Mouse (Mus musculus): ENCODE measurements around the gene Dmac1. TPM values are rescaled to one million over a fixed set of nuclear protein-coding genes. Genes with fewer than 3 reads are reported as not detected.
"Not testable (repeated sequence)": the region's sequence is repeated elsewhere in the genome, so short reads cannot be mapped to it uniquely, and the experiment has no call there.

The Dmac1 gene
- total RNA-seq (2021) = 10 to 100 TPM; 59.6 to 61.2 TPM

- intact Hi-C loops (cut with DNase I) = no loop called here
- DNase-seq (ENCODE audit: extremely low spot score in 1 of 2, low spot score in 2 of 2) = peak; percentile 95
Observed at GRCm38 (mm10) chr4:75278197-75279175, at the start of gene Dmac1. Gene Dmac1, minus strand, starts transcription at chr4:75278305.

DNA sequence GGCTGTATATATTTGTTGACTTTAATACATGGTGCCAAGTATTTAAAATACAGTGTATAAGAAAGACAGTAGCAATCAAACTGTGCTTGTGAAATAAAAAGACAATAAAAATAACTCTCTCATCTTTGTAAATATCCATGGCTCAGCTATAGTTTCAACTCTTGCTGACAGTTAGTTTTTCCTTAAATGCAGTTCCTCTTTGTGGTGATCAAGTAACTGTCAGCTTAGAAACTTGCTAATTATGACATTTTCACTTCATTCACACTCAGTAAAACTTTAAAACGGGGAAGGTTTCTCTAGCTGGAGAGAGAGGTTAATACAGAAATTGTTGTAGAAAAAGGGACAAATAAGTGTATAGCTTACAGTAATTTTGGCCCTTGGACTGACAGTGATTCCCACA lies 37.3 kb upstream of the Dmac1 start:
- no peak for DNase-seq (ENCODE audit: extremely low spot score in 1 of 2, low spot score in 2 of 2)
- intact Hi-C loops (cut with DNase I) = no loop called here

DNA sequence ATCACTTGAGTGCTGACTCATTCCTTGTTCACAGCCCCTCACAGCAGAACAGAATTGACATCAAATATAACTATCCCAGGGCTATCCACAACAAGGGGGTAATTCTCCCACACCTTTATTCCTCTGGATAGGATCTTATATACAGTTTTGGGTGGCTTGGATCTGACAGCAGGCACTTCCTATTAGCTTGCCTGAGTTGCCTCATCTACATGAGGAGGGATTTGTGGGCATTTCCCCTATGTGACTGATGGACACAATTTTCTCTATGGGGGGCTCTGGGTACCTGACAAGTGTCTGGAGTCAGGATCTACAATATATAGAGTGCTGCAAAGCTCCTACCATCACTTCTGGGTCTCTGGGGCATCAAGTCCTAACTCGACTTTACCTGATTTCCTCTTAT lies 36.9 kb upstream of the Dmac1 start:
- DNase-seq (ENCODE audit: extremely low spot score in 1 of 2, low spot score in 2 of 2) = no peak
- intact Hi-C loops (cut with DNase I) = no loop called here

DNA sequence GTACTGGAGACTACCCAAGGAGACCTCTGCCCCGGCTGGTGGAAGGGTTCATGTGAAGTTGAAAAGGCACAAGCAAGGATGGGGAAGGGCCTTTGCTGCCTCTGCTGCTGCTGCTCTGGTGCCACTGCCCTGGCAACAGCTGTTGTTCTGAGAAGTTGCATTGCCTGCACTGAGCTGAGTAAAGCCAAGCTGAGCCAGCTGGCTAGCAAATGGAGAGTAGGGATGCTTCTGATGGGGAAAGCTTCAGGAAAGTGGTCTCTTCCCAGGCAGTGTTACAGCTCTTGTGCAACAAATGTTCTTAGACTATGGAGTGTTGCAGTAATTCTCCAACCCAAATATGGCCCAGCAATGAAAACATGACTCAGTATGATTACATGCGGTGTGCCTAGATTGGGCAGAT lies 33.8 kb upstream of the Dmac1 start:
- DNase-seq (ENCODE audit: extremely low spot score in 1 of 2, low spot score in 2 of 2) = no peak
- intact Hi-C loops (cut with DNase I) = no loop called here

DNA sequence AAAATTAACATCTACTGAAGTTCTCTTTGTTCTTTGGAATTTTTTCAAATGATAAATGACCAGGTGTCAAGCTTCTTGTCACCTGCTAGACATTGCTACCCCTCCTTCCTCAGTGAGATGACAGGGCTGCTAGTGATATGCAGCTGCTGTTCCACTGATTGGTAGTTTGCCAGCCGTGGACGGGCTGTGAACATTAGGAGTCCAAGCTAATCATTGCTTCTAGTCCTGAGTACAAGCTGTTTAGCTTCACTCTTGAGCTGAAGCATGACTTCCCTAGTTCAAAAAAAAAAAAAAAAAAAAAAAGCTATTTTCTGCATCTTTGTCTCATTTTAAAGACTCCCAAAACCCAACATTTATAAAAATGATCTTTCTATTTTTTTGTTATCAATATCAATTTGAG lies 33.2 kb upstream of the Dmac1 start:
- intact Hi-C loops (cut with DNase I) = no loop called here
- DNase-seq (ENCODE audit: extremely low spot score in 1 of 2, low spot score in 2 of 2) = no peak

DNA sequence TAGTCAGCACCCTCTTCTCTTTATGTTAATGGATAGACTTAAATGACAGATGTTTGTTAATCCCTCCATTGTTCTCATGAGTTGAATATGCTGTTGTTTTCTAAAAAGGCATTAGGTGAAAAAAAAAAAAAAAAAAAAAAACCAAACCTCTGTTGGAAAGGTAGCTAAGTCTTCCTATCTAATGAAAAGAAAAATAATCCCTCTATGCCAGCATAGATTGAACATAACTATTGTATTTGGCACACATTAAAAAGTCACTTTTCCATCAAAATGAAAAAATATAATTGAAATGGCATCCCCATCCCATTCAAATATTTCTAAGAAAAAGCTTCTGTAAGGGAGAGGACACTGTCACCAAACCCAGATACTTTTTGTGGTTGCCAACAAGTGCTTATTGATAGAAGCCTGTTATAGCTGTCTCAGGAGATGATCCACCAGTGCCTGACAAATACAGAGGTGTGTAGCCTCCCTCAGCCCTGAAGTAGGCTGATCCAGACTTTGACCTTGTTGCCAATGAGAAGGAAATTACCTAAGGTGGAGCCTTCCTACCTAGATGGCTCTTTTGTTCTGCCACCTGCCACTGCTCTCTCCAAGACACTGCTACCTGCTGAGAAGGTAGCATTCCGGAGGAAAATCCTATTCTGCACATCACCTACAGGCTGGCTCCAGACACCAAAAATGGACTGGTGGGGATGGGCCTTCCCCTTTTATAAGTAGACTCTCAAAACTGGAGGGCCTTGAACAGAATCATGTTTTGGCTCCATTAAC lies 22.3 kb upstream of the Dmac1 start:
- DNase-seq (ENCODE audit: extremely low spot score in 1 of 2, low spot score in 2 of 2) = no peak
- intact Hi-C loops (cut with DNase I) = no loop called here

DNA sequence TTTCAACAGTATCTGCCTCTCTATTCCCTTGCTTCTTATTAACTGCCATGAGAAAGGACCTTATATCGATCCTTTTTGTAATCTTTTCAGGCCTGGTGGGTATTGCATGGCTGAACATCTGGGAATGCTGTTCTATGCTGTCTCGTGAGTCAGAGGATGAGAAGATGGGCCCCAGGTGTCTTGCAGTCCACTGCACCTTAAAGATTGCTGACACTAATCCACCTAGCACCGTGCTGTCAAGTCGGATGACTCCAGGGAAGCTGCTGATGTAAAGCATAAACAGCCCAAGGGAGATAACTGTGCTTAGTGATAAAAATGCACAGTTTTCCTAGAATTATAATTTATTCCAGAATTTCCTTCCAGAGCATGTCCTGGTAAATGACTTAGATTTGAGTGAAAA lies 14.2 kb upstream of the Dmac1 start:
- no peak for DNase-seq (ENCODE audit: extremely low spot score in 1 of 2, low spot score in 2 of 2)
- intact Hi-C loops (cut with DNase I) = no loop called here

- DNase-seq (ENCODE audit: extremely low spot score in 1 of 2, low spot score in 2 of 2) = no peak
- intact Hi-C loops (cut with DNase I) = no loop called here
Observed at GRCm38 (mm10) chr4:75291142-75291541, 13.0 kb upstream of the Dmac1 start.

- intact Hi-C loops (cut with DNase I) = no loop called here
- no peak for DNase-seq (ENCODE audit: extremely low spot score in 1 of 2, low spot score in 2 of 2)
Observed at GRCm38 (mm10) chr4:75277467-75278196, 473 bp downstream of the Dmac1 start.

- intact Hi-C loops (cut with DNase I) = no loop called here
Observed at GRCm38 (mm10) chr4:75275737-75276136, 2.4 kb downstream of the Dmac1 start.

DNA sequence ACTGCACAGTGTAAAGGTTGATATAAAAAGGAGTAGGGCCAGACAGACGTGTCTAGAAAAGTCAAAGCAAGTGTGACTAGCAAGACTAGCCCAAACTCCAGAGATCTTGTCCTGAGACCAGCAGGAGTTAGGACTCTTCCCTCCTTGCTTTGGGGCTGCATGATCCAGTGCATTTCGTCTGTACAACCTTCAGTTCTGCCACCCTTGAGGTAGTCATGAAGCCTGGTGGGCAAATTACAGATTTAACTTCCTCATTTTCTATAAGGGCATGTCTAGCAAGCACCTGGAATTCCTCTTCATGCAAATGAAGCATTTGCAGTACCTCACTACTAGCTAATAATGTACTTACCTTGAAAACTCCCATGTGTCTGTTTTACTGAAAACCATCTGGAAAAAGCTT lies 10.2 kb downstream of the Dmac1 start:
- intact Hi-C loops (cut with DNase I) = no loop called here
- DNase-seq (ENCODE audit: extremely low spot score in 1 of 2, low spot score in 2 of 2) = no peak

More at GRCm38 (mm10) chr4:75275737-75276136, 2.4 kb downstream of the Dmac1 start:
- DNase-seq (ENCODE audit: extremely low spot score in 1 of 2, low spot score in 2 of 2) = no peak

GRCm38 (mm10) chr4:75266773-75267550 lies 11.1 kb downstream of the Dmac1 start:
- intact Hi-C loops (cut with DNase I) = no loop called here
- no peak for DNase-seq (ENCODE audit: extremely low spot score in 1 of 2, low spot score in 2 of 2)

GRCm38 (mm10) chr4:75264219-75264618 lies 13.9 kb downstream of the Dmac1 start:
- DNase-seq (ENCODE audit: extremely low spot score in 1 of 2, low spot score in 2 of 2) = no peak
- intact Hi-C loops (cut with DNase I) = no loop called here

GRCm38 (mm10) chr4:75263556-75264129 lies 14.5 kb downstream of the Dmac1 start:
- no peak for DNase-seq (ENCODE audit: extremely low spot score in 1 of 2, low spot score in 2 of 2)
- intact Hi-C loops (cut with DNase I) = no loop called here

GRCm38 (mm10) chr4:75262423-75262822 lies 15.7 kb downstream of the Dmac1 start:
- peak in 1 of 2 experiments; percentile 29 for DNase-seq (ENCODE audit: extremely low spot score in 1 of 2, low spot score in 2 of 2)
- intact Hi-C loops (cut with DNase I) = no loop called here

- intact Hi-C loops (cut with DNase I) = no loop called here
- no peak for DNase-seq (ENCODE audit: extremely low spot score in 1 of 2, low spot score in 2 of 2)
Observed at GRCm38 (mm10) chr4:75260156-75260555, 17.9 kb downstream of the Dmac1 start.

- intact Hi-C loops (cut with DNase I) = no loop called here
- DNase-seq (ENCODE audit: extremely low spot score in 1 of 2, low spot score in 2 of 2) = no peak
Observed at GRCm38 (mm10) chr4:75259447-75259846, 18.7 kb downstream of the Dmac1 start.

DNA sequence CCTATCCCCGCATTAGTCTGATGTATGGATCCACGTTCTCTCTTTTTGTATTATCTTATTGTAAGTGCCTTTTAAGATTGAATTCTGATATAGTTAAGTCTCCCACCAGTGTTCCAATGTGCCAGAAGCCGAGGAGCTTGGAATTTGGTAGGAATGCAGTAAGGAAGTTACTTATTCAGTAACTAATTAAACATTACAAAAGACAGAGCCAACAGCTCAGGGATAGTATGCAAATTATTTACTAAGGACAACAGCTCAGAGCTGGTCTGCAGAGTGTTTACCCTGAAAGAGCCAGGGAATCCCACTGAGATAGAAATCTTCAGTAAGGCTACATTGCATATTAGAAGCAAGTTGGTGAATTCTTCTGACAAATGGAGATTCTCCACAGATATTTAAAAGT lies 43.5 kb downstream of the Dmac1 start:
- DNase-seq (ENCODE audit: extremely low spot score in 1 of 2, low spot score in 2 of 2); intact Hi-C loops (cut with DNase I): not testable (repeated sequence)

All from left cerebral cortex, postnatal 10 days (tissue).